Mouse (Mus musculus) bone marrow macrophage, adult 2 months (primary cell): ENCODE measurements around the gene Arid1b. TPM values are rescaled to one million over a fixed set of nuclear protein-coding genes. Genes with fewer than 3 reads are reported as not detected.
A peak's percentile ranks its signal among the peaks of the same experiment; 100 is the strongest.

ENCODE experiments used
- H3K27ac ChIP-seq: 2 replicates; pipeline ENCODE4 v1.5.1; 2012; ENCODE audit warnings: low read depth, low read length; ENCODE audit not compliant: insufficient read depth
- H3K4me1 ChIP-seq: 2 replicates; pipeline ENCODE4 v1.6.1; 2012; ENCODE audit warnings: low read length; ENCODE audit not compliant: control insufficient read depth, insufficient read depth
- H3K4me3 ChIP-seq: 2 replicates; pipeline ENCODE4 v1.5.1; 2012; ENCODE audit warnings: mild to moderate bottlenecking, low read length, moderate library complexity; ENCODE audit not compliant: insufficient read depth
- CTCF ChIP-seq: IDR thresholded peaks from 2 replicates; pipeline ENCODE4 v1.5.1; 2012; ENCODE audit warnings: low read depth, mild to moderate bottlenecking, low read length, moderate library complexity
- POLR2A ChIP-seq: IDR thresholded peaks from 2 replicates; pipeline ENCODE4 v1.6.1; 2012; ENCODE audit warnings: mild to moderate bottlenecking, low read depth, low read length, borderline replicate concordance
- polyA plus RNA-seq: library from polyadenylated mRNA; stranded (reverse); fragments of >200 nt; gene quantifications from 2 replicates; pipeline ENCODE4 v1.2.4, GENCODE M21; 2012; ENCODE audit not compliant: missing spikeins, insufficient read depth, insufficient read length

Gene Arid1b
- polyA plus RNA-seq, 1 experiment, result 25.8 TPM

GRCm38 (mm10) chr17:5321589-5322225, 327.6 kb downstream of the Arid1b start:
- Histone ChIP-seq H3K27ac (no peak overlapping the region), H3K4me1 (peaks cover 30% of the 10 kb centered on the region), H3K4me3 (no peak overlapping the region)
- no peak for TF ChIP-seq POLR2A
- peak; percentile 36; the same call in 1 of the 2 replicates for TF ChIP-seq CTCF

DNA sequence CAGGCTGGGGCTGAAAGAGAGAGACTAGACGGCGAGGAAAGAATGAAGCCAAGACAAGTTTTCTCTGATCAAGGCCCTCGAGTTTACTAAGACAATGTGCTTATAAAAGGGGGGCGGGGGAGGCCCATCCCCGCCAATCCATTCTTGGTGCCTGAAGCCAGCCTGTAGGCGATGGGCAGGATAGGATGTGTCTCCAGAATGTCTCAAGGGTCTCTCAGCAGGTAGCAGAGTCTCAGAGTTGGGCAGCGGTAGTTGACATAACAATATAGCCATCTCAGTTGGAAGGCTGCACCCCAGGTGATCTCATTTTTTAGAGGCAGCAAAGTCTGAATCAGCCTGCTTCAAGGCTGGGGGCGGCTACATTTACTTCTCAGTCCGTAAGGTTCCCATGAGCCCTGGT, 328.5 kb downstream of the Arid1b start:
- Histone ChIP-seq H3K27ac (no peak overlapping the region), H3K4me3 (no peak overlapping the region), H3K4me1 (peaks cover 29% of the 10 kb centered on the region)
- TF ChIP-seq CTCF (no peak), POLR2A (no peak)

- Histone ChIP-seq H3K4me3 (no peak overlapping the region), H3K4me1 (peaks cover 38% of the 10 kb centered on the region), H3K27ac (no peak overlapping the region)
- no peak for TF ChIP-seq CTCF
Measured at GRCm38 (mm10) chr17:5323746-5324145, 329.6 kb downstream of the Arid1b start.

- H3K27ac ChIP-seq, result no peak overlapping the region
- TF ChIP-seq POLR2A (no peak), CTCF (no peak)
- H3K4me1 ChIP-seq, result peaks cover 44% of the 10 kb centered on the region
- no peak overlapping the region for H3K4me3 ChIP-seq
Measured at GRCm38 (mm10) chr17:5324236-5324876, 330.2 kb downstream of the Arid1b start.

DNA sequence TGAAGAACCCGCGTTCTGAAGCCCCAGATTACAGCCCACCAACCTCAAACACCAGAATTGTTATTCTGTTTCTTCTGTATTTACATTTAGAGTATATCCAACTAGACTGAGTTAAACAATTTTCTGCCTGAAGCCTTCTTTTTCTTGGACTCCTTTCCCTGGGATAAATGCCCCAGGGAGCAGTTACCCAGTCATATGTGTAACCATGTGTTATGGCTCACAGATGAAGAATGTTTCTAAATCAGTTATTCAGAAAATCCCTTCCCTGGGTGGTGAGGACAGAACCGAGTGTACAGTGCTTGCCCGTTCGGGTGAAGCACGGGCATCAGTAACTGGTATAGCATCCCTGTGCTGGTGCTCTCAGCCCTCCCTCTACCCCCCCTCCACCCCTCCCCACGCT, 332.6 kb downstream of the Arid1b start:
- Histone ChIP-seq H3K27ac (0 out of 2 replicates have a peak overlapping the region, but pooled peaks have one; percentile 17), H3K4me1 (peaks cover 57% of the 10 kb centered on the region), H3K4me3 (no peak overlapping the region)
- TF ChIP-seq CTCF (no peak), POLR2A (no peak)

- no peak for TF ChIP-seq CTCF
- no peak for TF ChIP-seq POLR2A
- H3K4me1 ChIP-seq, result peaks cover 57% of the 10 kb centered on the region
- peak overlapping the region; percentile 86 for H3K27ac ChIP-seq
- H3K4me3 ChIP-seq, result peak overlapping the region; percentile 8; the same call in 1 of the 2 replicates
Measured at GRCm38 (mm10) chr17:5327480-5328180, 333.5 kb downstream of the Arid1b start.

DNA sequence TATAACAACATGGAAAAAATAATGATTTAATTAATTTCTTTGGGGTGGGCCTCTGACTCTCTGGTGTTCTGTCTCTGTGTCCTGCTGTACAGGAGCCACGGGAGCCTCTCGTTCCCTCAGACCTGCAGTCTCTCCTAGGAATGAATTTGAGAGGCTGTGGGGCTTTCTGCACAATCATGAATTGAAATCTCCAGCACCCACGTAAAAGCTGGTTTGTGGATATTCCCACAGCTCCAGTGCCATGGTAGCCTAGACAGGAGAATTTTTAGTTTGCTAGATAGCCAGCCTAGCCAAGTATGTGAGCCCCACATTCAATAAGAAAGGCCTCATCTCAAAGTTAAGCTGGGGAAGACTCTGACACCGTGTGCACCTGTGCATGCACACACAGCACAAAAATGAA, 335.3 kb downstream of the Arid1b start:
- Histone ChIP-seq H3K27ac (no peak overlapping the region), H3K4me1 (peaks cover 49% of the 10 kb centered on the region), H3K4me3 (no peak overlapping the region)
- no peak for TF ChIP-seq POLR2A
- TF ChIP-seq CTCF, result no peak

DNA sequence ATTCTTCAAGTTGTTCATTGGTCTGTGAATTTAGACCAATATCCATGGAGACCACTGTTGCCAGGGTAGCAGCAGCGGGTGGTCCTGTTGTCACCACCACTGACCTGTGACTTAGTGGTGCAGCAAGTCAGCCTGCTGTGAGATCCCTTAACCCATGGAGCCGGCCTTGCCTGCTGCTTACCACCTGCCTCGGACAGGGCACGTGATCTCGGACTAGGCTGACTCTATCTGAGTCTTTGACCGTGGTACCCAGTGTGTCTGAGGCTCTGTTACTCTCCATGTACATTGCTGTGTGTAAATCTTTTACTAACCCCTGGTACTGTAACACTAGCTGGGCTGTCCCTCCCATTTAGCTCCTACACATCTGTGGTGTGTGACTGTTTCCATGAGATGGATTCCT, 335.9 kb downstream of the Arid1b start:
- H3K27ac ChIP-seq, result no peak overlapping the region
- no peak overlapping the region for H3K4me3 ChIP-seq
- TF ChIP-seq POLR2A (no peak), CTCF (no peak)
- H3K4me1 ChIP-seq, result peaks cover 47% of the 10 kb centered on the region

- Histone ChIP-seq H3K4me1 (peaks cover 43% of the 10 kb centered on the region), H3K4me3 (no peak overlapping the region)
- no peak for TF ChIP-seq POLR2A
- TF ChIP-seq CTCF, result no peak
Measured at GRCm38 (mm10) chr17:5330644-5331043, 336.5 kb downstream of the Arid1b start.

DNA sequence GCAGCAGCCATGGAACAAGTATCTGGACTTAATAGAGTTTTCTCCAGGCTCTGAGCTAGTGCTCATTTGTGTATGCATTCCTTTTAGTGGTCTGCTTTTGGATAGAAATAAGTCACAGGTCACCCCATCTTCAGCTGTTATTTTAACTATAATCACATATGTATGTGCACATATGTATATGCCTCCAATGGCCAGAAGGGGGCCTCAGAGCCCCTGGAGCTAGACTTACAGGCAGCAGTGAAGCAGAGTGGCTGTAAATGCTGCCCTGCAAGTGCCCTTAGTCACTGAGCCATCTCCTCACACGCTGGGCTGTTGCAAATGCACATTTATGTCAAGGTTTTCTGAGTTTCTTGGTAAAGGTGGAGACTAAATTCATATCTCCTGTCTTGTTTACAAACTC, 337.3 kb downstream of the Arid1b start:
- peaks cover 38% of the 10 kb centered on the region for H3K4me1 ChIP-seq
- no peak overlapping the region for H3K27ac ChIP-seq
- TF ChIP-seq CTCF, result no peak; the same call in 1 of the 2 replicates
- TF ChIP-seq POLR2A, result no peak
- H3K4me3 ChIP-seq, result no peak overlapping the region

More at GRCm38 (mm10) chr17:5330644-5331043, 336.5 kb downstream of the Arid1b start:
- no peak overlapping the region for H3K27ac ChIP-seq
